Mouse (Mus musculus) bone marrow, adult 2 months (tissue): ENCODE measurements at regions not wholly inside any gene's neighbourhood (a gene's known extent, or its start where the extent isn't known, plus 50 kb on each side); places are given as distances from the start of the nearest gene placed in this dataset.

Experiments used
- CTCF ChIP-seq: fragments of 200-500 bp; IDR thresholded peaks from 2 replicates; pipeline ENCODE4 v1.5.1; 2011; ENCODE audit warnings: low read length, control low read depth; ENCODE audit not compliant: control insufficient read depth, insufficient read depth
- POLR2A ChIP-seq: fragments of 200-500 bp; IDR thresholded peaks from 2 replicates; pipeline ENCODE4 v1.6.1; 2011; ENCODE audit warnings: low read depth, mild to moderate bottlenecking, control low read depth, low read length, borderline replicate concordance; ENCODE audit not compliant: control insufficient read depth

DNA sequence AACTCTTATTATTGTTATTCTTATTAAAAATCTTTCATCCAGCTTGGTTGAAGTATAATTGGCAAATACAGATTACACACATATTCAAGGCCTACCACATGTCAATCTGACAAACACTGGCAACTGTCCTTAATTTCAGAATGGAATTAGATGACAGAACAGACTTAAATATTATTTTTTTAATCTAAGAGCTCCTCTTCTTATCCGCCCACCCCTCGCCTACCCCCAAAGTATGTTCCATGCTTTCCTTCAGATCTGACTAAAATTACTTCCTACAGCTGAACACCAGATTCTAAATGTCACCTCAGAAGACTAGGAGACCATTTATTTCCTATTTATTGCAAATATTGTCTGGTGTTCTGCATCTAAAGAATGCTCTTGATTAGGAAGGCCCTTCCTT lies 370.0 kb downstream of the Zfp536 start:
- TF ChIP-seq POLR2A (no peak), CTCF (no peak)
